Mouse (Mus musculus) myocyte (in vitro differentiated cells): ENCODE measurements around the gene Ccdc167. TPM values are rescaled to one million over a fixed set of nuclear protein-coding genes. Genes with fewer than 3 reads are reported as not detected.
"Not testable (repeated sequence)": the region's sequence is repeated elsewhere in the genome, so short reads cannot be mapped to it uniquely, and the experiment has no call there.

Experiments
- H3K27me3 ChIP-seq: one replicate; pipeline ENCODE4 v1.6.1; 2011; ENCODE audit not compliant: control insufficient read depth, insufficient read depth, insufficient read length
- H3K36me3 ChIP-seq: one replicate; pipeline ENCODE4 v1.6.1; 2011; ENCODE audit not compliant: control insufficient read depth, insufficient read depth
- H3K4me2 ChIP-seq: one replicate; pipeline ENCODE4 v1.6.1; 2011; ENCODE audit warnings: low read depth, control low read depth
- H3K4me3 ChIP-seq: one replicate; pipeline ENCODE4 v1.5.1; 2011; ENCODE audit warnings: mild to moderate bottlenecking, control low read depth, moderate library complexity
- H3K79me2 ChIP-seq: one replicate; pipeline ENCODE4 v1.6.1; 2011; ENCODE audit not compliant: control insufficient read depth, insufficient read depth
- H3ac ChIP-seq: one replicate; pipeline ENCODE4 v1.6.1; 2011; ENCODE audit not compliant: control insufficient read depth, insufficient read length
- CEBPB ChIP-seq: IDR thresholded peaks from 2 replicates; pipeline ENCODE4 v1.6.1; 2011; ENCODE audit warnings: mild to moderate bottlenecking, moderate library complexity; ENCODE audit not compliant: poor library complexity, insufficient read depth, severe bottlenecking
- MAX ChIP-seq: IDR thresholded peaks from one replicate; pipeline ENCODE4 v1.6.1; 2011; ENCODE audit warnings: low read depth, mild to moderate bottlenecking, control low read depth
- MYOD1 ChIP-seq, 3 experiments: IDR thresholded peaks; one replicate each; pipeline ENCODE4 v1.6.1; 2011; ENCODE audit warnings: control low read depth in 2 of 3, low read depth in 2 of 3, mild to moderate bottlenecking in 2 of 3, moderate library complexity in 1 of 3; ENCODE audit not compliant: insufficient read length in 2 of 3, control insufficient read depth in 1 of 3
- MYOG ChIP-seq, 3 experiments: IDR thresholded peaks; one replicate each; pipeline ENCODE4 v1.6.1; 2011; ENCODE audit warnings: control low read depth in 2 of 3, low read depth in 2 of 3, mild to moderate bottlenecking in 2 of 3; ENCODE audit not compliant: insufficient read length in 2 of 3, control insufficient read depth in 1 of 3, insufficient read depth in 1 of 3
- POLR2A ChIP-seq: IDR thresholded peaks from one replicate; pipeline ENCODE4 v1.6.1; 2011; ENCODE audit warnings: low read depth, mild to moderate bottlenecking, control low read depth, moderate library complexity; ENCODE audit not compliant: insufficient read length
- POLR2AphosphoS2 ChIP-seq: IDR thresholded peaks from one replicate; pipeline ENCODE4 v1.6.1; 2011; ENCODE audit warnings: low read depth, control low read depth; ENCODE audit not compliant: insufficient read length
- REST ChIP-seq: IDR thresholded peaks from one replicate; pipeline ENCODE4 v1.6.1; 2011; ENCODE audit warnings: mild to moderate bottlenecking, control low read depth, moderate library complexity; ENCODE audit not compliant: insufficient read depth, insufficient read length
- SRF ChIP-seq: IDR thresholded peaks from one replicate; pipeline ENCODE4 v1.6.1; 2011; ENCODE audit warnings: low read depth; ENCODE audit not compliant: control insufficient read depth, insufficient read length
- TCF12 ChIP-seq: IDR thresholded peaks from one replicate; pipeline ENCODE4 v1.6.1; 2011; ENCODE audit warnings: mild to moderate bottlenecking, control low read depth; ENCODE audit not compliant: poor library complexity, insufficient read depth, severe bottlenecking
- TCF3 ChIP-seq: IDR thresholded peaks from one replicate; pipeline ENCODE4 v1.6.1; 2011; ENCODE audit warnings: low read depth, control low read depth; ENCODE audit not compliant: insufficient read length
- USF1 ChIP-seq: IDR thresholded peaks from one replicate; pipeline ENCODE4 v1.6.1; 2011; ENCODE audit warnings: low read depth, mild to moderate bottlenecking, control low read depth, moderate library complexity
- polyA plus RNA-seq: library from polyadenylated mRNA; unstranded; fragments of >200 nt; fragmentation: generic; extraction: Trizol; gene quantifications from one replicate; pipeline ENCODE4 v1.2.1, GENCODE M21; 2012; ENCODE audit warnings: missing spikeins

Gene Ccdc167
- polyA plus RNA-seq, 1 experiment, result 6.0 TPM

DNA sequence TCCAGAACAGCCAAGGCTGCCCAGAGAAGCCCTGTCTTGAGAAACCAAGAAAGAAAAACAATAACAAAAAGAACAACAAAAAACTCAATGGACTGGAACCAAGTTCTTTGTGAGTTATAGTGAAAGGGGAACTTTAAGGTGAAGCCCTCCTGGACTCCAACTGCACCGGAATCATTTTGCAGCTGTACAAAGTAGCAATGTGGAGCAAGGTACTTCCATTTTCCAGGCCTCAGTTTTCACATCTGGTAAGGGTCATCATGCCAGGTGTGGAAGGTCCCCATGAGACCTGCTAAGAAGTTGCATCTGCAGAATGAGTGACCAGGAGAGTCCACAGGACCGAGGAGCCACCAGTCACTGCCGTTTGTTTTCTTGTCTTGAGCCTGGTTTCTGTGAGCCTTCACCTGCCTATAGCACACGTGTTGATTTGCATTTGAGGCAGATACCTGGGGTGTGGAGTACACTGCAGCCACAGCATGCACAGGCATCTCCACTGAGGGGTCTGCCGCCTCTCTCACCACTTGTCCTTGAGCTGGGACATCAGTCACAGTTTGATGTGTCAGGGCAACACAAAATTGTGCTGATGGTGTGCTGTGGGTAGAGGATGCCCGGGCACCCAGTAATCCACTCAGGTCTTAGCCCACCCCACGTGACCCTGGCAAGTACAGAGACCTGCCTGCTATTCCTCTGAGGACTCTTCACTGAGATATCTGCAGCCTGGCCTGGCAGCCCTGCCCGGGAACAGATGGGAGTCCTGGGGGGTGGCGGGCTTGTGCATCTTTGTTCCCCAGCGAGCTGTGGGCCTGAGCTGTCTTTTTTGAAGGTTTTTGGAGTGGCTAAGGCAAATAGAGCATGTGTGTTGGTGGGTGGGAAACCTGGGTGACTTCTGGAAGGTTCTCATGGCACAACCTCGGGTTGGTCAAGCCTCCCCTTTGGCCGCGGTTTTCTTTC, 3.1 kb upstream of the Ccdc167 start:
- Histone ChIP-seq H3ac (no peak overlapping the region), H3K27me3 (no peaks in the 10 kb centered on the region), H3K79me2 (peaks cover 8% of the 10 kb centered on the region), H3K36me3 (no peaks in the 10 kb centered on the region), H3K4me3 (no peak overlapping the region), H3K4me2 (no peak overlapping the region)
- TF ChIP-seq REST (no peak), POLR2A (no peak), MYOG (IDR thresholded peaks at IDR 0.05; ENCODE audit: control insufficient read depth in 1 of 3, insufficient read depth in 1 of 3, insufficient read length in 2 of 3, low read depth in 2 of 3) (no peak), USF1 (no peak), CEBPB (no peak), MYOD1 (IDR thresholded peaks at IDR 0.05; ENCODE audit: control insufficient read depth in 1 of 3, insufficient read length in 2 of 3, low read depth in 2 of 3) (no peak), TCF3 (no peak), SRF (no peak)

DNA sequence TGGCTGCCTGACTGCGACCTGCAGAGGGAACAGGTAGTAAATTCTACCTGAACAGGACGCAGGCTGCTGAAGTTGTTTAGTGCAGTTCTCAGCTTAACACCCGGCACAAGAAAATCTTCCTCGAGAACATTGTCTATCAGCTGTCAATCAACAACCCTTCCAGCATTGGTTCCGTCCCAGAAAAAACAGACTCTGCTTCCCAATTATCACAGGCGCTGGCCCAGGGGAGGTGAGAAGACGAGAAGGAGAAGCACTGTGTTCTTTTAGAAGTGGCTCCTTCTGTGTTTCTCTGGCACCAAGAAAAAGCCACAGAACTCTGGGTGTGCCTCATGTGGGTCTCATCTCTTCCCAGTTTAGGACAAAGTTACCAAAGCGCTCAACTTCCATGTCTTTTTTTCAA, 1.8 kb upstream of the Ccdc167 start:
- Histone ChIP-seq H3K4me3 (no peak overlapping the region), H3K4me2 (no peak overlapping the region), H3K36me3 (no peaks in the 10 kb centered on the region), H3ac (no peak overlapping the region), H3K27me3 (no peaks in the 10 kb centered on the region), H3K79me2 (peaks cover 8% of the 10 kb centered on the region)
- TF ChIP-seq SRF, result no peak
- TF ChIP-seq TCF3, result no peak
- no peak for TF ChIP-seq TCF12
- TF ChIP-seq MYOG (IDR thresholded peaks at IDR 0.05; ENCODE audit: control insufficient read depth in 1 of 3, insufficient read depth in 1 of 3, insufficient read length in 2 of 3, low read depth in 2 of 3), result no peak
- no peak for TF ChIP-seq MYOD1 (IDR thresholded peaks at IDR 0.05; ENCODE audit: control insufficient read depth in 1 of 3, insufficient read length in 2 of 3, low read depth in 2 of 3)

DNA sequence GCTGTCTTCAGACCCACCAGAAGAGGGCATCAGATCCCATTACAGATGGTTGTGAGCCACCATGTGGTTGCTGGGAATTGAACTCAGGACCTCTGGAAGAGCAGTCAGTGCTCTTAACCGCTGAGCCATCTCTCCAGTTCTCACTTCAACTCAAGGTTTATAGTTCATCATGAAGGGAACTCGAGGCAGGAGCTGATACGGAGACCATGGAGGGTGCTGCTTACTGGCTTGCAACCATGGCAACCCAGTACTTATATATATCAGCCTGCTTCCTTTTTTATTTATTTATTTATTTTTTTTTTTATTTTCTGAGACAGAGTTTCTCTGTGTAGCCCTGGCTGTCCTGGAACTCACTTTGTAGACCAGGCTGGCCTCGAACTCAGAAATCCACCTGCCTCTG, 3.1 kb downstream of the Ccdc167 start:
- not testable (repeated sequence) for H3K79me2 ChIP-seq, H3K4me2 ChIP-seq, H3ac ChIP-seq, H3K36me3 ChIP-seq, H3K27me3 ChIP-seq, H3K4me3 ChIP-seq

DNA sequence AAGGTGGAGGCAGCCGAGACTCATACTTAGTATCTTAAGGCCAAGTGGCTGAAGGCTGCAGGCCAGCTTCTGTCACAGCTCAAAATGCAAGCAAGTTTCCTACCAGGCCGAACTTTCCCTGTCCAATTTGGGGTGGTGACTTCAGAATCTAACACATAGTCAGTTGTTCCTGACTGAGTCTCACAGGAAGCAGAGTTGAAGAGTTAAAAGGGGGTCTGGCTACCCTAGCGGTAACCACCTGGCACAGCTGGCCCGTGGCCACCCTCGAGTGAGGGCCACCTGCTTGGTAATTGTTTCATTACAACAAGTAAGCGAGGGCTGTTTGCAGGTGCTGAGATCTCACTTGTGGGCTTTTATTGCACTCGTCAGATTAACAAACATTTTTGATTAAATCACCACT, 4.3 kb downstream of the Ccdc167 start:
- peaks cover 8% of the 10 kb centered on the region for H3K79me2 ChIP-seq
- TF ChIP-seq POLR2A (no peak), MYOD1 (IDR thresholded peaks at IDR 0.05; ENCODE audit: control insufficient read depth in 1 of 3, insufficient read length in 2 of 3, low read depth in 2 of 3) (no peak), POLR2AphosphoS2 (no peak), CEBPB (no peak), TCF3 (no peak), TCF12 (no peak), USF1 (no peak), MAX (no peak), MYOG (IDR thresholded peaks at IDR 0.05; ENCODE audit: control insufficient read depth in 1 of 3, insufficient read depth in 1 of 3, insufficient read length in 2 of 3, low read depth in 2 of 3) (no peak), SRF (no peak)
- H3K27me3 ChIP-seq, result no peaks in the 10 kb centered on the region
- H3K4me3 ChIP-seq, result no peak overlapping the region
- H3ac ChIP-seq, result no peak overlapping the region
- no peak overlapping the region for H3K4me2 ChIP-seq
- no peaks in the 10 kb centered on the region for H3K36me3 ChIP-seq

DNA sequence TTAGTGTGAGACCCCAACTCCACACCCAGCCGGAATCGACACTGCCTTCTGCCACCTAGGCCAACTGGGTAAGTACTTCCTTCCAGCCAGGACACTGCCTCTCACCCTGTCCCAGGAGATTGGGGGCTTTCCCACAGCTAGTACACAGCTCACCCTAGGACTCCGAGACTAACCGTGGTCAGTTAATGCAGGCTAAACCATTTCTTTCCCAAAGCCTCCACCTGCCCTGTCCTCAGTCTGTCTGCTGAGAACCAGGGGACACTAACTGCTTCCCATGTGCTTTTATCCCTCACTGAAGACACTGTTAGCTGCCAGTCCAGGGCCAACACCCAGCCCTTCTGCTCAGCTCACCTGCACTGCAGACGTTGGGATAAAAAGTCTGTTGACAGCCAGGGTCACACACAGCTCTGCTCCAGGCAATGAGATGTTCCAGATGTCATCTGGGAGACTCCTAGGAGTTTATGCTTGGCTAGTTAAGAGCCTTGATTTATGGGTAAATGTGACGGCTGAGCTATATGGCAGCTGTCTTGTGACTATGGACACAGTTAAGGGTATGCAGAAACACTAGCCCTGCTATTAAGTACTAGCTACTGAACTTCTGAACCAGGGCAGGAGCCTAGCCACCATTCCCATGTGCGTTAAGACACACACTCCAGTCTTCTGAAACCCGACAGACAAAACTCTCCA, 5.0 kb downstream of the Ccdc167 start:
- H3K36me3 ChIP-seq, result no peaks in the 10 kb centered on the region
- H3K4me2 ChIP-seq, result no peak overlapping the region
- no peak overlapping the region for H3K4me3 ChIP-seq
- TF ChIP-seq TCF3, result no peak
- no peak for TF ChIP-seq TCF12
- TF ChIP-seq MYOD1 (IDR thresholded peaks at IDR 0.05; ENCODE audit: control insufficient read depth in 1 of 3, insufficient read length in 2 of 3, low read depth in 2 of 3), result no peak
- TF ChIP-seq REST, result no peak
- peak; percentile 17 for TF ChIP-seq POLR2AphosphoS2
- no peak overlapping the region for H3ac ChIP-seq
- H3K27me3 ChIP-seq, result no peaks in the 10 kb centered on the region
- H3K79me2 ChIP-seq, result peaks cover 8% of the 10 kb centered on the region
